Mouse (Mus musculus) kidney, postnatal 14 days (tissue): Measurements from ENCODE around the gene Gm10142.
"Not testable (repeated sequence)": the region's sequence is repeated elsewhere in the genome, so short reads cannot be mapped to it uniquely, and the experiment has no call there.

ENCODE experiments used
- DNase-seq: peaks from one replicate; pipeline ENCODE4 v3.0.0; 2022; ENCODE audit warnings: mixed read lengths

Gm10142 gene

DNA sequence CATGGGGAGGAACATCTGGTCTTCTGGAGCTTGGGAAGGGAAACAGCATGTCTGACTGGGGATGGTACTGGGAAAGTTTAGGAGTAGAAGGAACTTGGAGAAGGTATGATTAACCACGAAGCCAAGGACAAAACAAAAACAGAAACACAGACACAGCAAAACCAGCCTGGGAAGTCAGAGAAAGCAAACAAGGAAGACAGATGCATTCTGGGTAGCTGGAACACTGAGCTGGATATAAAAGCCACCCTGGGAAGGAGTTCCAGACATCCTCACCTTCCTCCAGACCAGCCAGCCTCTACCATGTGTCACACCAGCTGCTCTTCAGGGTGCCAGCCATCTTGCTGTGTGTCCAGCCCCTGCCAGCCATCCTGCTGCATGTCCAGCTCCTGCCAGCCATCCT is at the start of gene Gm10142:
Gm10142 (plus strand) TSS at position 301 of the 400 bp plus-strand sequence.
- DNase-seq = no peak

DNA sequence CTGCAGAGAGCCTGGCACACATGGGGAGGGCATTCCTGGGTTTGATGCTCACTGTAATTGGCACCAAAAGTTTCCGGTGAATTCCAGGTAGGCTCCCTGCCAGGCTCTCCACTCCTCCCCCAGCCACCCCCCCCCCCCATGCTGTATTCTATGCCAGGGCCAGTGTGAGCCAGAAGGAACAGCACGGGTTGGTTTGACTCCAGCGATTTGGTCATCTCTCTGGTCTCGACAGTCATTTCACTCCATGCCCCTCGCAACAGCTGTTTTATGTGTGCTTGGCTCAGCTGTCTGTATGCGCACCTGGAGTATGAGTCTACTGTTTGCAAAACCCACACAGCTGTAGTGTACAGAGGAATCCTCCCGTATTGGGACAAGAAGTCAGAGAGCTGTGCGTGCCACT is 49.3 kb upstream of the Gm10142 start:
- no peak for DNase-seq

DNA sequence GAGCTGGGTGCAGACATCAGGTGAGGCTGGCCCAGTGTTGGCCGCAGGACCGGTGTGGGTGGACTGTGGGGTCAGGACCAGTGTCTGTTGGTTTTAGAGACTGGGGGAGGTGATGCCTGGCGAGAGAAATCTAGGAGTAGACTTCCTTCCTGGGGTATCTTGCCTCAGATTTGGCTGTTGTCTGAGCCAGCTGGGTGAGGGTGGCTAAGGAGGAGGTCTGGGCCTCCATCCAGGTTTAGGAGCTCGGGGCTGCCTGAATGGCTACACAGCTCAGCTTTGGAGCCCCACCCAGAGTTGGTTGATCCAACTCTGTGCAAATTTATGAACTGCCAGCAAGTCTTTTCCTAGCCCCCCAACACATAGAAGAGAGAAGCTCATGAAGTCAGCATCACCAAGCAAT is 48.2 kb upstream of the Gm10142 start:
- no peak for DNase-seq

DNA sequence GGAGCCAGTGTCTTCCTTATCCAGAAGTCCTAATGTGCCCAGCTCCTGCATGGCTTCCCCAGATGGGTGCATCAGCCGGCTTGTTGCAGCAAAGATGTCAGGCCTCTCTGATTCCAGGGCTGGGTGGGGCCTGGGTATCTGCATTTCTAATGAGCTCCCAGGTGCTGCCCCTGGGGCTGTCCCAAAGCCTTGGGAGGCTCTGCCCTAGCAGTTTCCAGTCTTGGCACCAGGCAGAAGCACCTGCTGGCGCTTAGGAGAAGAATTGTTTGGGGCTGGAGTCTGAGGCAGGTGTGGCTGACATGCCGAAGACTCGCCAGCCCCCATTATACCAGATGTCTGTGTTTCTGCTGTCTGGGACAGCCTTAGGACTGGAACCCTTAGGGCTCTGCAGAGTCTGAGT is 44.9 kb upstream of the Gm10142 start:
- DNase-seq = no peak

DNA sequence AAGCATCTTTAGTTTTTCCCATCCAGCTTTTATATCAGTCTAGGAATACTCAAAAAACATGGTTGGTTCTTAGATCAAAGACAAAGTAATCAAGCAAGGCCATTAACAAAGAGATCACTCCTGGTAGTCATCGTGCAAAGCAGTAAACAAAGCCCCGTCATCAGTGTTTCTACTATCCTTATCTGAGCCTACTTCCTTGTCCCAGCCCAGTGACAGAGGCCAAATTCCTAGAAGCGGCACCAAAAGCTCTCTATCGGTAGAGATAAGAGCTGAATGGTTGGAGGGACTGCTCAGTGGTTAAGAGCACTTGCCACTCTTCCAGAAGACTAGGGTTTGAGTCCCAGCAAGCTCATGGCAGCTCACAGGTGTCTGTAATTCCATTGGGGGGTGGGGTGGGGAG is 44.1 kb upstream of the Gm10142 start:
- DNase-seq = no peak

DNA sequence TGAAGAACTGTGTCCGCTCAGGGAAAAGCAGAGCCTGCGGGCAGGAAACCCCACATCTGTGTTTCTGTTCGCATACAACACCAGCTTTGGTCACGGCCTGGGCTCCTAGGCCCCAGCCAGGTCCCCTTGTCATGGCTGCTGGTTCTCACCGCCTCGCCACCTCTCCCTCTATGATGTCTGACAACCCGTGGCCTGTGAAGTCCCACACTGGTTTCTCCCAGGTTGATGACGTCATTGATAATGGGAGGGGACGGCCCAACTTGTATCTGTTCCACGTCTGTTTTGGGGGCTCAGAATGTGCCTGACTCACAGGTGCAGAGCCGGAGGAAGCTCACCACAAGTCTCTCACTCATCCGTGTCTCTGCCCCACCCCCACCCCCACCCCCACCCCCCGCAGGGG is 41.8 kb upstream of the Gm10142 start:
- DNase-seq = no peak

DNA sequence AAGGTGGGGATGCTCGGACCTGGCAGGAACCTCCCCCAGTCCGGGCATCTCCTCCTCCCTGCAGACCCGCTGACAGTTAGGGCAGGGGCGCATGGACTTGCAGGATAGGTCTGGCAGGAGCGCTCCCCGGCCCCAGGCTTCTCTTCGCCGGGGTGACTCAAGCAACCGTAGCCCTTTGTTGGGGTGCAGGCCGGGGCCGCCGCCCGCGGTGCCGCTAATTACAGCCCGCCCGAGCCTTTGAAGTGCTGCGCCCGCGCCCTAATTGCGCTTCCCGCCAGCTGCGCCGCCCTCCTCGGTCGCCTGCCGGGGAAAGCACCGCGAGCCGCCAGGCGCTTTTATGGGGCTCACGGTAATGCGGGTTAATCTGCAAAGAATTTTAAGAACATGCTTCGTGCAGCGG is 38.0 kb upstream of the Gm10142 start:
- no peak for DNase-seq

DNA sequence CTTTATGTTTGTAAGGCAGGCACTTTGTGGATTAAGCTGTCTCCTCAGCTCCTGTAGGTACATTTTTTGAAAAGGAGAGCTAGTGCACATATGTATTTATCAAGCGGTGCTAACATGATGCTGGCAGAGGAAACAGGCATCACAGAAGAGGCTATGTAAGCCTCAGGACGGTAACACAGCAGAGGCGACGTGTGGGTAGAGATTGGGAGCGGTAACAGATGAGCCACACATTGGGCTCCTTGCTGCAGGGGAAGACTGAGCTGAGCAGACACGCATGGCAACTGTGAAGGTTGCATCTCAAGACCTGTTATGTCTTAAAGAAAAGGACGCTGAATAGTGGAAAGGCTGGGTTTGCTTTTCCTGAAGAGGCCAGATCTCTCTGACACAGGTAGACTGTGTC is 32.6 kb upstream of the Gm10142 start:
- no peak for DNase-seq

DNA sequence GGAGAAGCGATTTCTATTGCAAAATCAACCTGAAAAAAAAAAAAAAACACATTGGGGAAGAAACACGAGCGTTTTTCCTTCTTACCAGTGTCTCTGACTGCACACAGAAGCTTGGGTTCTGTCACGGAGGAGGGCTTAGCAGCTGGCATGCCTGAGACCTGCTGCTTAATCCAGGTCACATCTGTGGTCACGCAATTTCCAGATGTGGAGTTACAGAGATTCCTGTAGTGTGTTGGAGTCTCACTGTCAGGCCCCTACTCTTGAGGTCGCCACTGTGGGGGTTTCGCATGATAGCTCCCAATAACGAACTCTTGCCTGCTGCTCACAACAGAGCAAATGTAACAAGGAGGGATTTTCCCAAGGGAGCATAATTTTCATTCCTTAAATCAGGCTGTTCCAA is 31.4 kb upstream of the Gm10142 start:
- no peak for DNase-seq

DNA sequence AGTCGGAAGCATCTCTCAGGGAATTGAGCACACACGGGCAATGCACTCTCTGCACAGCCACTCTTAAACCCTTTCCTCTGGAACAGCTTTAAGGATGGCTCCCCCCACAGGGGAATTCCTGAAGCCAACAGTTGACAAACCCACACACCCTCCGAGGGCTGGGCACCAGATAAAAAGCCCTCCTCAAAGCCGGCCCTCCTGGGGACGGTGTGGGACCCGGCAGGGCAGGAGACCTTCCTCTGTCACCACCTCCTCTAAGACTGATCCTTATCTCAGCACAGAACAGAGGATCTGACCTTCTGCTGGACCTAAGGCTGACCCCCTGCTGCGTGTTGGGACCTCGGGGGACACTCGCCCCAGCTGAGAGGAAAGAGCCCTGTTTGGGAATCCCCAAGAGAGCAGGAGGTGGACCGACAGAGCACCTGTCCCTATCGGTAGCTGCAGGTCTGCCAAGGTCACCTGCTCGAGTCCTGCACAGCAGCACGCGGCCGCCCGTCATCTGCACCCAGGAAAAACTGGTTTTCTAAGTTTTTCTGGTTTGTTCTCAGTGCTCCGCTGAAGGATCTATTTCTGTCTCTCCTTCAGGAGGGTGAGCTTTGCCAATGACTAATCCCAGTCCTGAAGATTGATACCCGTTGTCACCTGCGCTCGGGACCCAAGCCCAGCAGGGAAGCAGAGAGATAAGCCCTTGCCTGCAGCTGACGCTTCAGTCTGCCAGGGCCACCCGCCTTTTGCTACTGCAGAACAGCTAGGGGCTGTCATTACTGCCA is 29.5 kb upstream of the Gm10142 start, which contains the start of gene Tspear:
Tspear (plus strand) TSS at position 675 of the 770 bp plus-strand sequence.
- DNase-seq = no peak

DNA sequence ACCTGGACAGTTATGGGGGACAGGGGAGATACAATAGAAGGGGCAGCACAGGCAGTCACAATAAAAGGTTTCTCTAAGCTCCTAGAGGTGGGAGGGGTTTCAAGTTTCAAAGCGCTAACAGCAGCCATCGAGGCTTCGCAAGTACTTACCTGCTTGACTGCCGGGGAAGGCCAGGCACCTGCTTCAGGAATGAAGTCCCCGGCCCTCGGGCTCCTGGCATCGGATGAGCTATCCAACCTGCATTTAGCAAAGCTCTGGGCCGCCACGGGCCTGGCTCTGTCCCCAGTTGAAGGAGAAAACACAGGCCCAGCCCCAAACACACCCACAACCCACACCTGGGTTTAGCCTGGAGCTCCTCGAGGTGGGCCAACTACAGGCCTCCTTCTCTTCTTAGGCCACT is 28.6 kb upstream of the Gm10142 start:
- no peak for DNase-seq

DNA sequence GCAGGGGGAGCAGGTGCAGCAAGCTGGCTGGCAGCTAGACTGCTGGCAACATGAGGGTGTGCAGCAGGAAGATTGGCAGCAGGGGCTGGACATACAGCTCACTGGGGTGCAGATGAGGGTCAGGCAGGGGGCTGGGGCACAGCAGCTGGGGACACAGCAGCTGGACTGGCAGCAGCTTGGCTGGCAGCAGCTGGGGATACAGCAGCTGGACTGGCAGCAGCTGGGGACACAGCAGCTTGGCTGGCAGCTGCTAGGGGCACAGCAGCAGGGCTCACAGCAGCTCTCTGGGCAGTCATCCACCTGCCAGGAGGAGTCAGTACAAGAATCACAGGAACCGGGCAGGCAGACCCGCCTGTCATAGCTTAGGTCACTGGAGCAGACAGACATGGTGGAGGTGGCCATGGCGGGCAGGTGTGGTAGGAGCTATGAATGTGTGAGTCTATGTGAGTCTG is 25.2 kb upstream of the Gm10142 start, which contains the start of gene Gm19402:
Gm19402 (minus strand) TSS at position 402 of the 452 bp plus-strand sequence.
- DNase-seq = not testable (repeated sequence)

DNA sequence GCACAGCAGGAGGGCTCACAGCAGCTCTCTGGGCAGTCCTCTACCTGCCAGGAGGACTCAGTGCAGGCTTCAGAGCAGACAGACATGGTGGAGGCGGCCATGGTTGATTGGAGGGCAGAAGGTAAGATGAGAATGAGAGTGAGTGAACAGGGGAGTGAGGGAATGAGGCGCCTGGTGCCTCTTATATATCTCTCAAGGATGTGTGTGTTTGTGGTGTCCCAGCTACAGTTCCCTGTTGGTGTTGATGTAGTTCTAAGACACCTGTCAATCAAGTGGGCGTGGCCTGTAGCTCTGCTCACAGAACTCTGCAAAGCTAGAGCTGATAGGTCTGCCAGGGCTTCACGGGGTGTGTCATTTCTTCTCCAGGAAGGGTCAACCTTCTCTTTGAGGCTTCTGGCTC is 18.5 kb upstream of the Gm10142 start, which contains the start of gene Gm9508:
Gm9508 (minus strand) TSS at position 101 of the 400 bp plus-strand sequence.
- no peak for DNase-seq

DNA sequence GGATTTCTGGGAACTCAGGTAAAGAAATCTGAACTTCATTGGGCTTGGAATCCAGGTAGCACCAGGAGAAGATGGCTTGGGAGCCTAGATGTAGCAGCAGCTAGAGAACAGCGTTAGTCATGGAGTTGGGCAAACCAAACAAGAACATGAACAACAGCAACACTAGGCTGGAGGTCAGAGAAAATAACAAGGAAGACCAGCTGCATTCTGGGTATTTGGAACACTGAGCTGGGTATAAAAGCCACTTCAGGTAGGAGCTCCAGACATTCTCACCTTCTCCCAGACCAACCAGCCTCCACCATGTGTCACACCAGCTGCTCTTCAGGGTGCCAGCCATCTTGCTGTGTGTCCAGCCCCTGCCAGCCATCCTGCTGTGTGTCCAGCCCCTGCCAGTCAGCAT is 9.3 kb upstream of the Gm10142 start, which contains the start of gene Gm10272:
Gm10272 (plus strand) TSS at position 301 of the 400 bp plus-strand sequence.
- no peak for DNase-seq

DNA sequence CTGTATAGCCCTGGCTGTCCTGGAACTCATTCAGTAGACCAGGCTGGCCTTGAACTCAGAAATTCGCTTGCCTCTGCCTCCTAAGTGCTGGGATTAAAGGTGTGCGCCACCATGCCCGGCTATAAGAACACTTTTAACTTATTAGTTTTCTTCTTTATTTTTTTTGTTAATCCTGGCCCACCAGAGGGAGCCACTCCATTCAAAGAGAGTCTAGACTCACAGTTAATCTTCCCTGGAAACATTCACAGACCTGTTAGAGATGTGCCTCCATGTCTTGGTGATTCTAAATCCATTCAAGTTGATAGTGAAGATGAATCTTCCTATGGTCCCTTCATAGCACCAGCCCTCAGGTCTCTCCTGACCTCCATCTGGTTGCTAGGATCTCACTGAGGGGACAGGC is 5.8 kb upstream of the Gm10142 start:
- DNase-seq = no peak

DNA sequence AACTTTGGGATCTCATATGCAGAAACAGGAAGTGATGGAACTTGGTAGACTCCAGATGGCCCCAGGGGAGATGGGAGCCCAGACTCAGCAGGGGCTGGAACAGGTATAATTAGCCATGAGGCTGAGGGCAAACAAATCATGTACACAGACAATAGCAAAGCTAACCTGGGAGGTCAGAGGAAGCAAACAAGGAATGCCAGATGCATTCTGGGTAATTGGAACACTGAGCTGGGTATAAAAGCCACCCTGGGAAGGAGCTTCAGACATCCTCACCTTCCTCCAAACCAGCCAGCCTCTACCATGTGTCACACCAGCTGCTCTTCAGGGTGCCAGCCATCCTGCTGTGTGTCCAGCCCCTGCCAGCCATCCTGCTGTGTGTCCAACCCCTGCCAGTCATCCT is 4.5 kb upstream of the Gm10142 start, which contains the start of gene Gm10024:
Gm10024 (plus strand) TSS at position 301 of the 400 bp plus-strand sequence.
- DNase-seq = not testable (repeated sequence)

DNA sequence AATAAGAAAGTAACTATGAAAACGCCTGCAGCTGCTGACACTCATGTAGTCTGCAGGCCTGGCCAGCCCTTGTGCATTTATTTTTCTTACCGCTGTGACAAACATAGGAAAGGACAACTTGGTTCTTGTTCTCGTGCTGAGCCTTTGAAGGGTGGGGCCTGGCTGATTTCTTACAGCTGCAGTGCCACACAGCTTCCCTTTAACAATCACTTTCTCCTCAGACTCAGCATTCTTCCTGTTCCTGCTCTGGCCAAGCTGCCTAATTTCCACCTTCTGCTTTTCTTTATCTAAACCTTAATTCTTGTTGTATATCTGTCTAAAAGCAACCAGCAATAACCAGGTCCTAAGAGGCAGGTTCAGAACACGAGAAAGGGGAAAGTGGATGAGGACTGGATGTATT is 1.9 kb upstream of the Gm10142 start:
- no peak for DNase-seq

DNA sequence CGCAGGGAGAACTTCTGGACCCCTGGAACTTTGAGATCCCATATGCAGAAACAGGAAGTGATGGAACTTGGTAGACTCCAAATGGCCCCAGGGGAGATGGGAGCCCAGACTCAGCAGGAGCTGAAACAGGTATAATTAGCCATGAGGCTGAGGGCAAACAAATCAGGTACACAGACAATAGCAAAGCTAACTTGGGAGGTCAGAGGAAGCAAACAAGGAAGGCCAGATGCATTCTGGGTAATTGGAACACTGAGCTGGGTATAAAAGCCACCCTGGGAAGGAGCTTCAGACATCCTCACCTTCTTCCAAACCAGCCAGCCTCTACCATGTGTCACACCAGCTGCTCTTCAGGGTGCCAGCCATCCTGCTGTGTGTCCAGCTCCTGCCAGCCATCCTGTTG is 4.7 kb downstream of the Gm10142 start, which contains the start of gene Krtap12-1:
Krtap12-1 (plus strand) TSS at position 301 of the 400 bp plus-strand sequence.
- DNase-seq = not testable (repeated sequence)

DNA sequence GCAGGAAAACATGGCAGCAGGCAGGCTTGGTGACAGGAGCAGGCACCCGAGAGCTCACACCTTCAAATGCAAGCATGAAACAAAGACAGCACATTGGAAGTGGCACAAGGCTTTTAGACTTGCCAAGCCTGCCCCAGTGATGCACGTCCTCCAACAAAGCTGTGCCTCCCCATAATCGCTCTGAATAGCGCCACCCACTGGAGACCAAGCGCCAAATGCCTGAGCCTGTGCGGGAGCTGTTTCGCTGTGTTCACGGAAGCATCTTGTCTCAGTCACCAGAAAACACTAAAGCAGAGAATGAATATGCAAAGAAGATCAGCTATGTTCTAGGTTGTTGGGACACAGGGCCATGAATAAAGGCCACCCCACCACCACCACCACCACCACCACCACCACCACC is 9.2 kb downstream of the Gm10142 start:
- DNase-seq = no peak

DNA sequence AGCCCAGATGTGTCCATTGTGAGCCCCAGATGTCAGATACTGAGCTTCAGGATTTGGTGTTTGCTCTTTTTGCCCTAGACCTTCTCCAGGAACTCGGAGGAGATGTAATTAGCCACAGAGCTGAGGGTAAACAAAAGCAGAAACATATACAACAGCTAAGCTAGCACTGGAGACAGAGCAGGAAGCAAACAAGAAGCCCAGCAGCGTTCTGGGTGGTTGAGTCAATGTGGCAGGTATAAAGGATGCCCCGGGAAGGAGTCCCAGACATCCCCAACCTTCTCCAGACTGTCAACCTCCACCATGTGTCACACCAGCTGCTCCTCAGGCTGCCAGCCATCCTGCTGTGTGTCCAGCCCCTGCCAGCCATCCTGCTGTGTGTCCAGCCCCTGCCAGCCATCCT is 10.6 kb downstream of the Gm10142 start, which contains the start of gene Gm10100:
Gm10100 (plus strand) TSS at position 301 of the 400 bp plus-strand sequence.
- no peak for DNase-seq

DNA sequence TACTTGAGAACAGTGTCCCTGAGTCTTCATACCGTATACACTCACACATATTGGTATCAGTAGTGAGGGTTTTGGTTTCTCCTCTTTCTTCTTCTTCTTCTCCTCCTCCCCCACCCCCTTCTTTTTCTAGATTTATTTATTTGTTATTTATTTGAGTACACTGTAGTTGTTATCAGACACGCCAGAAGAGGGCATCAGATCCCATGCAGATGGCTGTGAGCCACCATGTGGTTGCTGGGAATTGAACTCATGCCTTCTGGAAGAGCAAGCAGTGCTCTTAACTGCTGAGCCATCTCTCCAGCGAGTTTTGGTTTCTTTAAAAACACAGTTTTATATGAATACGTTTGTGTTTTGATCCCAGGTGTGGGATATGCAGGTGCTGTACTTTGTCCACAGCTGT is 12.7 kb downstream of the Gm10142 start:
- DNase-seq = no peak

DNA sequence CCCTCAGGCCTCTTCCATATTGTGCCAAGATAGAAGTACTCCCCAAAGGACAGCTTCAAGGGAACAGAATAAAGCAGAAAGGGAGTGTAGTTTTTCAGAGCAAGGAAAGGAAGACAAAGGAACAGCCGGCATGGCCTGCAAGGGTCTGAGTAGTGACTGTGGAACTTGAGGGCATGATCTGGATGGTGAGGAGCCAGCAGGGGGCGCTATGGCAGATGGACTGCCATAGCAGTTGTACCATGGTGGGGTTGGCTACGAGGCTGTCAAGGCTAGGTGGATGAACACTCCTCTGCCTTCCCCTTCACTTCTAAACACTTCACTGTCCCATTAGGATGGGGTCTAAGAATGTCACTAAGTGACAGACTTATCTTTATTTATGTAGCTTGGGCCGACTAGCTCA is 13.6 kb downstream of the Gm10142 start:
- DNase-seq = no peak

DNA sequence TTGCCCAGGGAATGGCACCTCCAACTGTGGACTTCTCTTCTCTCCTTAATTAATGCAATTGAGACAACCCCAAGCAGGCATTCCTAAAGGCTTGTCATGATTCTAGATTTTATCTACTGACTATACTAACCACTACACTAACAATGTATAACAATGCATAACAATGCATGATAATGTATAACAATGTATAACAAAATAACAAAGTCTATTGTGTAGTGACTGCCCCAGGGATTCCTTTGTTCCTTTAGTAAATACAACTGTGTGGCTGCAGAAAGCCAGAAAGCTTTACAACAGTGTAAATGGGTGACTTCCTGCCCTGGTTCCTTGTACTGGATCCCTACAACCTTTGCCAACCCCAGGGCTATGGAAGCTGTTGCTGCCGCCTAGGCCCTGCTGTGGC is 20.3 kb downstream of the Gm10142 start:
- DNase-seq = no peak

DNA sequence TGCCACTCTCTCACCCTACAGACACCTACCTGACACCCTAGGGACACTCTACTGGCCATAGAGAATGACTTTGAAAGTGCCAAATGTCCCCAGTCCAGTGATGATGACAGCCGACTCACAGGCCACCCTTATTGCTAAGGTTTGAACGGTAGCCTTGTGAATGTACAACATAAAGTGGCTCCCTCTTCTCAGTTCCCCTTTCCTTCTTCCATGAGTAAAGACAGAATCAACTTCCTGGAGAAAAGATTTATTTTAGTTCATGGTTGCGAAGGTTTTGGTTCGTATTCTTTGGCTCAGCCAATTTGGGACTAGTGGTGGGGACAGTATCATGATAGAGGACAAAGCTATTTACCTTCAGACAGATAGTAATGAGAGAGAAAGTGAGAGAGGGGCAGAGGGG is 23.3 kb downstream of the Gm10142 start:
- no peak for DNase-seq
